Mouse (Mus musculus) fat pad, adult 2 months (tissue): ENCODE data around the gene Tox4.
A peak's percentile ranks its signal among the peaks of the same experiment; 100 is the strongest.
"Not testable (repeated sequence)": the region's sequence is repeated elsewhere in the genome, so short reads cannot be mapped to it uniquely, and the experiment has no call there.

Experiments used
- DNase-seq: peaks from one replicate; pipeline ENCODE4 v3.0.0-alpha.2; 2011; ENCODE audit warnings: low read depth, low spot score; ENCODE audit errors: extremely low read depth

The Tox4 gene

DNA sequence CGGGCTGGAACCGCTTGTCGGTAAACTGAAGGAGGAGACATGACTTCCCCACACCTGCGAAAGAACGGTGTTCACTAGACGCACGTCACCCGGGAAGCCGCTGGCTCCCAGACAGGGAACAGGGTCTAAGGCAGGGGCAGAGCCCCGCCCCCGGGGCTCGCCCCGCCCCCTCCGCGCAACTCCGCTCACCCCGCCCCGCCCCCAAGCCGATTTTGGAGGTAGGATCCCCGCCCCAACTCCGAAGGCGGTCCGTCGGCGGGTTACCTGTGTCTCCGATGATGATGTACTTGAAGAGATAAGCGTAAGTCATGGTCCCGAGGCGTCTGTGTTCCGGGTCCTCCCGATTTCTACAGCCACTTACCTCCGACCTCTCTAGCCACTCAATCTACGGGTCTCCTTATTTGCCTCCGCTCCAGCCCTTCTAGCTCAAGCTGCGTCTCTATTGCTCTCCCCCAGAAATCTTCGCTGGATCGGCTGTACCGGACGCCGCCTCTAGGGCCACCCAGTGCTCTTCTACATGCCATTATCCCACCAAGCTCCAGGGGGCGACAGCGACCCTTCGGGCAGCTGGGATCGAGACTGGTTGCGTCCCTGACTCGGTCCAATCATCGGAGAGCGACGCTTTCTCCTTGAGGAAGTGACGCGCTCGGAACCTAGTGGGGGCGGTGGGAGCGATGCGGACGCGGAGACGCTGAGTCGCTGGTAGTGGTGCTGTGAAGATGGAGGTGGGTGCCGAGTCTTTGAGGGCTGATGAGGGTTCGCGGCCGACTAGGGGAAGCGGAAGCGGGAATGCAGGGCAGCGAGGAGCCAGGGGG lies at the start of gene Tox4, which contains the start of gene Rab2b:
TSS of gene Tox4 (plus strand) at position 215 of the 815 bp plus-strand sequence.
TSS of gene Rab2b (minus strand) at position 614 of the 815 bp plus-strand sequence.
- peak; percentile 83 for DNase-seq

DNA sequence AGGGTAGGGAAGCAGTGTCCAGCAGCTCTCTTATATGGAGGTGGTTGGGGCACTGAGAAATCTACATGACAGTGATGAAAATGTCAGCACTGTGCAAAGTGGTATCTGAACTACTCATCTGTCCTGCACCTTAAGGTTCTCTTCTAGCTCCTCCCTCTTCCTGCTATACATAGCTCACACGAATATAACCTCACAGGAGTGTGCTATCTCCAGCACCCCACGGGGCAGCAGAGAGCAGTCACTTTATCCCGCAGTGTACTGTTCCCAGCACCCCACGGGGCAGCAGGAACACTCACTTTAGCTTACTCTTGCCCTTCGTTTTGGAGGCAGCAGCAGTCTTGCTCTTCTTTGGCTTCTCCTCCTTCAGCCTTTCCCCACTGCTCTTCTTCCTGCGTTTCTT lies 46.7 kb upstream of the Tox4 start:
- DNase-seq: no peak

- DNase-seq: no peak
Measured at GRCm38 (mm10) chr14:52235165-52235564, 43.8 kb upstream of the Tox4 start.

DNA sequence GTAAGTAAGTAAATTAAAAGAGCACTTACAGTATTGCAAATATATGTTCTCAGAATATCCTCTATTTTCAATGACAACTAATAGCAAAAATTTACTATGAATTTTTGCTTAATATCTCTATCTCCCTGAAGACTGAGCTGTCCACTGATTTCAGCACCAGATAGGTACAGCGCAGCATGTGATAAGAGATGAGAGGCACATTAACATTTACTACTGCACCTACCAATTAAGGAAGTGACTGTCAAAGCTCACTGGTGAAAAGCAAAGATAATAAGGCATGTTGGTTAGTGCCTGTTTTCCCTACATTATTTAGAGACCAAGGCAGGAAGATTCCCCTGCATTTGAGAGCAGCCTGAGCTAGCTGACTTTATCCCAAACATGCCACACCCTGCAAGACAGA lies 42.7 kb upstream of the Tox4 start:
- no peak for DNase-seq

GRCm38 (mm10) chr14:52244041-52244689 lies 34.8 kb upstream of the Tox4 start:
- peak; percentile 88 for DNase-seq

- DNase-seq: no peak
Measured at GRCm38 (mm10) chr14:52244690-52245042, 34.3 kb upstream of the Tox4 start.

GRCm38 (mm10) chr14:52246129-52246528 lies 32.8 kb upstream of the Tox4 start:
- no peak for DNase-seq

DNA sequence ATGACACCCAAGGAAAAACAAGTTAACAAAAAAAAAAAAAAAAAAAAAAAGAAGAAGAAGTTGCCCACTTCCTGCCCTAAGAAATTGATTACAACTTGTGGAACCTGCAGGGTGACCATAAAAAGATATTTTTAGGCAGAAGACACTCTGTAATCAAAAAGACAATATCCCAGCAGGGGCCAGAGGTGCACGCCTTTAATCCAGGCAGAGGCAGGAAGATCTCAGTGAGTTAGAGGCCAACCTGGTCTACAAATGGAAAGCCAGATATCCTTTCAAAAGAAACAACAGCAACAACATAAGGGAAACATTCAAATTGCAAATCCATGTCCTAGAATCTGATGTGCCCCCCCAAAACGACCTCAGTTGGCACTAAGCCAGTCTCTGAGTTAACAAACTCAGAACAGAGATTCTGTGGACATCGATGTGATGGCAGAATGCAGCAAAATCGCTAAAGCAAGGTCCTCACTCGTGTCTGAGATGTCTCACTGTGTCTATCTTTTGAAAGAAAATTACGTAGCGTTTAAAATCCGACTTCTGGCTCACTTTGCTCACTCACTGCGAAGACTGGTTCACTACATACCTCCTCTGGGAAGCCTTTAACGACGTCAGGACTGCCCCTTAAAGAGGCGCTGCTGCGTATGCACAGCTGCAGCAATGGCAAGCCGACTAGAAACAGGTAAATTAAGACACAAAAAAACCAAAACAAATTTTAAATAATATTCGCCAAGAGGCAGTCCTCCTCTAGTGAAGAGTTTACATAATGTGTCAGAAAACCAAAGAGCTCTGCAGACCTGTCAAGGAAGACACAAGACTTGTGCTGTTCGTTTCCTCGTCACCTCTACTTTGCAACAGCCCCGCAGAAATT lies 22.4 kb upstream of the Tox4 start:
- DNase-seq: no peak

- DNase-seq: peak; percentile 74
Measured at GRCm38 (mm10) chr14:52257484-52258213, 21.3 kb upstream of the Tox4 start, which contains the start of gene Chd8. Gene Chd8, minus strand, starts transcription at chr14:52257780.

GRCm38 (mm10) chr14:52272781-52273180 lies 6.2 kb upstream of the Tox4 start:
- DNase-seq: no peak

DNA sequence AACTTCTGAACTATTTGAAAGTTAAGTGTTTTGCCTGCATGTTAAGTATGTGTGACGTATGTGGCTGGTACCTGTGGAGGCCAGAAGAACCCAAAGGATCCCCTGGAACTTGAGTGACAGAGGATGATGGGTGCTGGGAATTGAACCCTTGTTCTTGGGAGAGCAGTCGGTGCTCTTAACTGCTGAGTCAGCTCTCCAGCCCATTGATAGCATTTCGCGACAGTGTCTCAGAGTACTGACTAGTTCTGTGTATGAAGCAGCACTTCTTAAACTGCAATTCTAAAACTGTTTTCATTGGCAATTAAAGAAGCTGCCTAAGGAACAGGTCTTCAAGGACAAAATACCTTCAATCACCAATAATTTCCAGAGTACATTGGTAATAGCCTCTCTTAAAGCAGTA lies 1.7 kb upstream of the Tox4 start:
- no peak for DNase-seq

DNA sequence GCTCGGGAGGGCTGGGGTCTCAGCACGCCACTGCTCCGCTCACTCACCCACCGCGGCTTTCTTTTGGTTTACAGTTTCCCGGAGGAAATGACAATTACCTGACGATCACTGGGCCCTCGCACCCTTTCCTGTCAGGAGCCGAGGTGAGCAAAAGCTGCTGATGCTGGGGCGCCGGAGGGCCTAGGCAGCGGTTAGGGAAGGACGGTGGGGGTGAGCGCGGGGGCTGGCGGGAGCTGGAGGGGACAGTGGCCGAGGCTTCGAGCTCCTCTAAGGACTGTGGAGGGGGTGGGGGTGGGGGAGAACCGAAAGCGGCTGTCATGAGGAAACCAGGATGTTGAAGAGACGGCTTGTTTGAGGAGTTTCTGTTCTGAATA lies 788 bp downstream of the Tox4 start:
- no peak for DNase-seq

- no peak for DNase-seq
Measured at GRCm38 (mm10) chr14:52283629-52284028, 4.7 kb downstream of the Tox4 start.

GRCm38 (mm10) chr14:52284191-52284590 lies 5.2 kb downstream of the Tox4 start:
- DNase-seq: no peak

DNA sequence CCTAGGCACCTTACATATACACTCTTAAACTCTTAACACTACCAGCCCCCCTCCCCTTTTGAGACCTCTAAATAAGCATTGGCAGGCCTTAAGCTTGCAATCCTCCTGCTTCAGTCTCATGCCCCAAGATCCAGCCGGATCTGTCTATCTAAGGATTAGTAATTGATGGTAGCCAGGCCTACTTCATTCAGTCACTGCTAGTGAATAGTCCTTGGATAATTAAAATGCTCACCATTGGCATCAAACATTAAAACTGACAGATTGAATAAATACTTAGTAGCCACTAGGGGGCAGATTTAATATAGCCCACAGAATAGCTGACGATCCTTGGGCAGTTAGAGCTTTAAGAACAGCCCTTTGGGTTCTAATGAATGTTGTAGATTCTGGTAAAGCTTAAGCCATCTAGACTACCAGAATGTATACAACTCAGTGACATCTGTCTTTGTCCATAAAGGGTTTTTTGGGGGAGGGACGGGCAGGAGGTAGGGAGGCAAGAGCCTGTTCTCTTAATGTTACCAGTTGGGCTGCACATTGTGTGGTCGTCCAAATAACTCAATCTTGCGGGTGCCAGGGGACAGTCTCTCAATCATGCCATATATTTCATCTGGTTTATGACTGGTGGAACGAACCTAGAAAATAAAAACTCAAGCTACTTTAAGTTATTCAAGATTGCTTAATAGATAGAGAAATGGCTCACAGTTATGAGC lies 16.8 kb downstream of the Tox4 start:
- DNase-seq: no peak

GRCm38 (mm10) chr14:52303517-52303916 lies 24.6 kb downstream of the Tox4 start:
- not testable (repeated sequence) for DNase-seq

- peak; percentile 90 for DNase-seq
Measured at GRCm38 (mm10) chr14:52304644-52305271, 25.8 kb downstream of the Tox4 start, which contains the start of gene Mettl3. Gene Mettl3, minus strand, starts transcription at chr14:52305128.

DNA sequence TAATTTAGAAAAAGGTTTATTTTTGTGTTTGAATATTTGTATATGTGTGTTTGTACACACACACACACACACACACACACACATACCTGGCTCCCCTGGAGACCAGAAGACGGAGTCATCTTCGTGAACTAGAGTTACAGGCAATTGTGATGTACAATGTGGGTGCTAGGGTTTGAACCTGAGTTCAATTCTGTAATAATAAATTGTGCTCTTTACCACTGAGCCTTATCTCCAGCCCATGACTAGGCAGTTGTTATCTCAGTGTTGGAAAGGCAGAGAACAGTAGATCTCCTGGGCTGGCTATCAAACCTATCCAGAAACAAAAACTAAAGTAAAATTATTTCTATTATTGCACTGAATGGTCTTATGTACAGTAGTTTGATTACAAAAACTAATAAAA lies 27.2 kb downstream of the Tox4 start:
- DNase-seq: no peak

- not testable (repeated sequence) for DNase-seq
Measured at GRCm38 (mm10) chr14:52310343-52310742, 31.4 kb downstream of the Tox4 start.

GRCm38 (mm10) chr14:52310906-52311305 lies 32.0 kb downstream of the Tox4 start:
- no peak for DNase-seq
